Mouse (Mus musculus): ENCODE results near the gene Tmem196. TPM values are rescaled to one million over a fixed set of nuclear protein-coding genes. Genes with fewer than 3 reads are reported as not detected.

Gene Tmem196
- polyA plus RNA-seq (2012; rRNA removed), result 8.0 and 12.0 TPM in 2 replicates

DNA sequence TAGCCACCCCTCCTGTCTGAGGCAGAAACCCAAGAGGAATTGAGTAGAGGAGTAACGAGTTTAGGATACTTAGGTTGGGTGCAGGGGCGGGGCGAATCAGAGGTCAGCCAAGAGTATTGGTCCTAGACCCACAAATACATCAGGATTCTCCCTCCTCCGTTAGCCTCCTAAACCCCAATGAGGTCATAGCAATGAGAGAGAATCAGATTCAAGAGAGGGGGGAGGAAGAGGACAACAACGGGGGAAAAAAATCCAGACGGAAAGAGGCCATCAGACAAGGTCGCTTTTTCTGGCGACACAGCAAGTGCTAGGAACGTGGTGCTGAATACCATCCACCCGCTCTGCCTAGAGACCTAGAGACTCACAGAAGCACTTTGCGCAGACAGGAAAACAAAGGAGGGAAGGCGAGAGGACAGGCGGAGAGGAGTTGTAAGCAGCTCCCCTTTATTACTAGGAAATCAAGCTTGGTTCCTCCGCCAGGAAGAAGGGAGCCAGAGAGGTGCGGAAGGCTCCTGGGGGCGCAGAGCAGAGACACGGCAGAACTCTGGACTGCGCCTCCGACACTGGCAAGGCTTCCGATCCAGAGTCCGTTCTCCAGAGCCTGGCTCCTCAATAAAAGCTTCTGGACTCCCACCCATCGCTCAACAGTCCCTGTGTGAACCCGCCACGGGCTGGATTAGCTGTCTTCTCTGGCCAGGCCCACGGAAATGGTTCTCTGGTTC, at the start of gene Tmem196:
Gene Tmem196, plus strand, starts transcription at position 234 of the 722 bp plus-strand sequence.
- H3K4me3 ChIP-seq (replicated peaks; ENCODE audit: insufficient read depth, low read depth, low read length), result peak within 1 kb of the TSS; percentile 28
- WGBS, result 4% methylated on average over 25 of the region's 25 CpGs
- peak; percentile 9 to 19 for DNase-seq
- no peak within 1 kb of the TSS for H3K27ac ChIP-seq (ENCODE audit: insufficient read depth, low read length)
- H3K27me3 ChIP-seq (ENCODE audit: control insufficient read depth, insufficient read depth, low read length), result no peaks in the 10 kb centered on the region
- TF ChIP-seq CTCF (IDR thresholded peaks at IDR 0.05; ENCODE audit: borderline replicate concordance, insufficient read depth, low read depth, low read length), result no peak
- TF ChIP-seq POLR2A (IDR thresholded peaks at IDR 0.05; ENCODE audit: borderline replicate concordance, insufficient read depth, low read length), result no peak
- no peaks in the 10 kb centered on the region for H3K4me1 ChIP-seq (ENCODE audit: control insufficient read depth, insufficient read depth, low read length)

DNA sequence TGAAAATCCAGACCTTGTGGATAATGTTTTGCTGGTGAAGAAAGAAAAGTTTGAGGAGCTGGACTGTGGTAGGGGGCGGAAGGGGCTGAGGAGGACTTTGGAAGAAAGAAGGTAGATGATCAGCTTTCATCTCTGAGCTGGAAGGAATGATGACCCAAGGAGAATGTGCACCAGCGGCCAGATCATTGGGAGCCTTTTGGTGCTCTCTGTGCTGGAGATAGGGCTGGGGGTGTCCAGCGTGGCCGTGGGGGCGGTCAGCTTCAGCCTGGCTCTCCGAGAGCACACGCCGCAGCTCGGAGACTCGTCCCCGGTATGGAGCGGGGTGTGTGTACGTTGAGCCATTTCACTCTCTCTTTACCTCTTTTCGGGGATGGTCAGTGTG, 680 bp downstream of the Tmem196 start:
- Histone ChIP-seq H3K4me3 (replicated peaks; ENCODE audit: insufficient read depth, low read depth, low read length) (peak overlapping the region; percentile 28), H3K4me1 (ENCODE audit: control insufficient read depth, insufficient read depth, low read length) (no peaks in the 10 kb centered on the region), H3K27me3 (ENCODE audit: control insufficient read depth, insufficient read depth, low read length) (no peaks in the 10 kb centered on the region), H3K27ac (ENCODE audit: insufficient read depth, low read length) (no peak overlapping the region)
- TF ChIP-seq POLR2A (IDR thresholded peaks at IDR 0.05; ENCODE audit: borderline replicate concordance, insufficient read depth, low read length) (no peak), CTCF (IDR thresholded peaks at IDR 0.05; ENCODE audit: borderline replicate concordance, insufficient read depth, low read depth, low read length) (no peak)
- 2% methylated on average over 14 of the region's 14 CpGs for WGBS
- DNase-seq, result no peak

DNA sequence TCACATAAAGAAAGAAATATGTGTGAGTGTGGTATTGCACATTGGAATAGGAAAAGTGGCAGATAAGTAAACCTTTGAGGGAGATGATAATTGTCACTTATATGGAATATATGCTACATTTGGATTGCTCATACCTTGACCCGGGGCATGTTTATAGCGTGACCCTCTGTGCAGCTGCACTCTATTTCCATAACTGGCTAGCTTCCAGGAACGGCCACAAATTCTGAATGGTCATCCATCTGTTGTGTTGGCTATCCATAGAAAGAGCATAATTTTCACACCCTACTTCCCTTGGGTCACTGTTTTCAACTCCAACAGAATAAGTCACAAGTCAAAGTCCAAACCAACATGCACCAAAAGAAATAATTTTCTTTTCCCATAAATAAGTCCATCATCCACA, 11.4 kb downstream of the Tmem196 start:
- Histone ChIP-seq H3K4me1 (ENCODE audit: control insufficient read depth, insufficient read depth, low read length) (no peaks in the 10 kb centered on the region), H3K27me3 (ENCODE audit: control insufficient read depth, insufficient read depth, low read length) (no peaks in the 10 kb centered on the region), H3K27ac (ENCODE audit: insufficient read depth, low read length) (no peak overlapping the region), H3K4me3 (replicated peaks; ENCODE audit: insufficient read depth, low read depth, low read length) (no peak overlapping the region)
- no peak for TF ChIP-seq CTCF (IDR thresholded peaks at IDR 0.05; ENCODE audit: borderline replicate concordance, insufficient read depth, low read depth, low read length)
- no peak for TF ChIP-seq POLR2A (IDR thresholded peaks at IDR 0.05; ENCODE audit: borderline replicate concordance, insufficient read depth, low read length)
- DNase-seq, result peak in 1 of 2 experiments; percentile 18
- 8% methylated on average over 3 of the region's 3 CpGs for WGBS

DNA sequence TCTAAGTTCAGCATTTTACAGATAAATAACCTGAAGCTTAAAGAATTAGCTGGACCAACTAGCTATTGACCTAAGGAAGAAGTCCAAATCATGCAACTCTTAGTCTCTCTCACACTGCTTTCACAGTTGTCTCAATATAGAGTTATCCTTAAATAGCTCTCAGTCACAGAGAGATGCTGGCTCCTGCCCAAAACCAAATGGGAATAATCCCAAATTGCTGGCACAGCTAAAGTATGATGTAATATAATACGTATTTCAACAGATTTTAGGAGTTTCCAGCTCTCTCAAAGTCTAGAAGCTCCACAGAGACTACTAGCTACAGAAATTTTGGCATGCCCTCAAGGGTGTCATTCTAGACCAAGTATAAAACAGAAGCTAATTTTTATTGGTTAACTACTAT, 15.1 kb downstream of the Tmem196 start:
- WGBS, result 11% methylated on average over 1 of the region's 1 CpGs
- Histone ChIP-seq H3K27me3 (ENCODE audit: control insufficient read depth, insufficient read depth, low read length) (no peaks in the 10 kb centered on the region), H3K4me1 (ENCODE audit: control insufficient read depth, insufficient read depth, low read length) (no peaks in the 10 kb centered on the region), H3K4me3 (replicated peaks; ENCODE audit: insufficient read depth, low read depth, low read length) (no peak overlapping the region), H3K27ac (ENCODE audit: insufficient read depth, low read length) (no peak overlapping the region)
- no peak for TF ChIP-seq POLR2A (IDR thresholded peaks at IDR 0.05; ENCODE audit: borderline replicate concordance, insufficient read depth, low read length)
- no peak for TF ChIP-seq CTCF (IDR thresholded peaks at IDR 0.05; ENCODE audit: borderline replicate concordance, insufficient read depth, low read depth, low read length)
- DNase-seq, result peak; percentile 15 to 46

DNA sequence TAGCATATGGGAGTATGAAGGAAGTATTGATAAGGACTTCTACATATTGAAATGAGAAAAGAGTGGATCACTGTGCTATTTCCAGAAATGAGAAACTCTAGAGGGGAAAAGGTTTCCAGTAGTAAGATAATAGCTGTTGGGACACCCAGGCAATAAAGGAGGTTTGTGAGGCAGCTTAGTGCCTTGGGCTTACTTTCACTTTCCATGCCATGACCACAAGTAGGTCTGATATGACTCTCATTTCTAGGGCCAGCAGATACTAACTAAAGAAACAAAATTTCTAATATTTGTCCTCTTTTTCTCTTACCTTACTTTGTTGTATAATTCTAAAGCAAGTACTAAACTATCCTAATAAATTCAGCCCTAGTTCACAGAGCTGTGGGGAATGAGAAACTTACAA, 19.8 kb downstream of the Tmem196 start:
- H3K27ac ChIP-seq (ENCODE audit: insufficient read depth, low read length), result no peak overlapping the region
- DNase-seq, result no peak
- no peaks in the 10 kb centered on the region for H3K4me1 ChIP-seq (ENCODE audit: control insufficient read depth, insufficient read depth, low read length)
- H3K4me3 ChIP-seq (replicated peaks; ENCODE audit: insufficient read depth, low read depth, low read length), result no peak overlapping the region
- H3K27me3 ChIP-seq (ENCODE audit: control insufficient read depth, insufficient read depth, low read length), result no peaks in the 10 kb centered on the region
- no peak for TF ChIP-seq POLR2A (IDR thresholded peaks at IDR 0.05; ENCODE audit: borderline replicate concordance, insufficient read depth, low read length)
- no peak for TF ChIP-seq CTCF (IDR thresholded peaks at IDR 0.05; ENCODE audit: borderline replicate concordance, insufficient read depth, low read depth, low read length)

DNA sequence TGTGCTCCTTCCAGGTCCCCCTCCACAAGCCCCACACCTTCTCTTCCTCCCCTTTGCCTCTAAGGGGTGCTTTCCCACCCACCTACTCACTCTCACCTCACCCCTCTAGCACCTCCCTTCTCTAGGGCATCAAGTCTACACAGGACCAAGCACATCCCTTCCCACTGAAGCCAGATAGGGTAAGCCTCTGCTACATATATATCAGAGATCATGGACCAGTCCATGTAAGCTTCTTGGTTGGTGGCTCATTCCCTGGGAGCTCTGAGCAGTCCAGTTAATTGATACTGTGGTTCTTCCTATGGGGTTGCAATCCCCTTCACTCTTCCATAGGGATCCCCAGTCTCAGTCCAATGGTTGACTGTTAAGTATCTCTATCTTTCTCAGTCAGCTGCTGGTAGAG, 24.4 kb downstream of the Tmem196 start:
- no peak overlapping the region for H3K4me3 ChIP-seq (replicated peaks; ENCODE audit: insufficient read depth, low read depth, low read length)
- no peak for DNase-seq
- no peaks in the 10 kb centered on the region for H3K27me3 ChIP-seq (ENCODE audit: control insufficient read depth, insufficient read depth, low read length)
- no peak overlapping the region for H3K27ac ChIP-seq (ENCODE audit: insufficient read depth, low read length)
- TF ChIP-seq POLR2A (IDR thresholded peaks at IDR 0.05; ENCODE audit: borderline replicate concordance, insufficient read depth, low read length), result no peak
- no peak for TF ChIP-seq CTCF (IDR thresholded peaks at IDR 0.05; ENCODE audit: borderline replicate concordance, insufficient read depth, low read depth, low read length)
- no peaks in the 10 kb centered on the region for H3K4me1 ChIP-seq (ENCODE audit: control insufficient read depth, insufficient read depth, low read length)

DNA sequence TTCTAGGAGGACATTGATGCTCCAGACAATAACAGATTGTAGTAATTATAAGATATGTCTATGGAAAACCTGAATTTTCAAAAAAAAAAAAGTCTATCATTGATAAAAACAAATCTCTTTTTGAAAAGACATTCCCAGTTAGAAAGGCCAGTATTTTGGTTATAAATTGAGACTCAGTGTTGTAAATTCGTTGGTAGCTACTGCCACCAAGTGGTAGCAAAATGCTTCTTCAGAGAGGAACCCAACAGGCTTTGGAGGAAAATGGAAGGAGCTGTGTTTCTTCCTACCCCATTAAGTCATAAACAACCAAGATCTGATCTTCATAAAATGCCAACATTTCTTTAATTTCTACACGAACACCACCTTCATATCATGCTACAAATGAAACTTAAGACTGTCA, 36.1 kb downstream of the Tmem196 start:
- Histone ChIP-seq H3K4me1 (ENCODE audit: control insufficient read depth, insufficient read depth, low read length) (no peaks in the 10 kb centered on the region), H3K27ac (ENCODE audit: insufficient read depth, low read length) (no peak overlapping the region), H3K27me3 (ENCODE audit: control insufficient read depth, insufficient read depth, low read length) (no peaks in the 10 kb centered on the region), H3K4me3 (replicated peaks; ENCODE audit: insufficient read depth, low read depth, low read length) (no peak overlapping the region)
- peak in 1 of 2 experiments; percentile 5 for DNase-seq
- TF ChIP-seq POLR2A (IDR thresholded peaks at IDR 0.05; ENCODE audit: borderline replicate concordance, insufficient read depth, low read length) (no peak), CTCF (IDR thresholded peaks at IDR 0.05; ENCODE audit: borderline replicate concordance, insufficient read depth, low read depth, low read length) (no peak; the same call in 1 of the 2 replicates)
- 1% methylated on average over 2 of the region's 2 CpGs for WGBS

DNA sequence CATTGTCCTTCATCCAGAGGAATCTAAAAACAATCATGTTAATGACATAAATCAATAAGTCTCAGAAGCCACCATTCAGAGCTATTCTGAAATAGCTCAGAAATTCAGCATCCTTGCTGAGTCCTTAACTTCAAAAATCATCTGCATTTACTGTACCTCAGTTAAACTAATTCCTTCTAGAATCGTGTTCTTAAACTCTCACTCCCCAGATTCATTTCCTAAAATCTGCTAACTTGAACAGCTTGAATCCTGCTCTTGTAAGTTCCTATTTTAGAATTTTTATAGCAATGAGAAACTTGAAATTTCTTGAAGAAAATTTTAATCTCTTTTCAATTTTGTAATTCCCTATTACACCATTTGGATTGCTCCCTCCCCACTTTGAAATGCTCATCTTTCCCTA, 52.6 kb downstream of the Tmem196 start:
- Histone ChIP-seq H3K4me3 (replicated peaks; ENCODE audit: insufficient read depth, low read depth, low read length) (no peak overlapping the region), H3K27ac (ENCODE audit: insufficient read depth, low read length) (no peak overlapping the region), H3K27me3 (ENCODE audit: control insufficient read depth, insufficient read depth, low read length) (no peaks in the 10 kb centered on the region), H3K4me1 (ENCODE audit: control insufficient read depth, insufficient read depth, low read length) (no peaks in the 10 kb centered on the region)
- WGBS, result 83% methylated on average over 1 of the region's 1 CpGs
- DNase-seq, result no peak
- no peak for TF ChIP-seq POLR2A (IDR thresholded peaks at IDR 0.05; ENCODE audit: borderline replicate concordance, insufficient read depth, low read length)
- no peak for TF ChIP-seq CTCF (IDR thresholded peaks at IDR 0.05; ENCODE audit: borderline replicate concordance, insufficient read depth, low read depth, low read length)

All from cerebellum, adult 2 months (tissue).